Comparison of ENCODE assay signal across 16 mouse cellular contexts in the genomic region with DNA sequence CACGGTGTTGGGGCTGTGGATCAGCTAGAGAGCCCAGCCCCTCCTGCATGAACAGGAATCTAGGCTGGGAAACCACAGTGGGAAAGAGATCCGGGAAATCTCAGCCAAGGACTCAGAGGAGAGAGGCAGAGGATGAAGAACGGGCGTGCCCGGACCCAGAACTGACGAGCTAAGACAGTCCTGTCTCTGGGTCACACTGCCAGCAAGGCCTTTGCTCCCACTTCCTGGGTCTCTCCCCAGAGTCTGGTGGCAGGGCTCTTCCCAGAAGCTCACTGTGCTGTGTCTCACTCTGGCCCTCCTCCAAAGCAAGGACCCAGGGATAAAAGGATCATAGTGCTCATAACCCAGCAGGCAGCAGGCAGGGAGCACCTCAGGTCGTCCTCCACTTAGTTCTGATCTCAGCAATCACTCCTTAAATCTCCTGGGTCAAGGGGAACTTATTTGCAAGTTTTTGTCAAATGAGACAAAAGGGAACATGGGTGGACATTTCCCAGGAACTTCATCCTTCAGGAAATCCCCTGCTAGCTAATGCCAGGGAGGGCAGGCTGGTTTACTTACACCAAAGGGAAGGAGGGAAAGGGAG. TPM values are rescaled to one million over a fixed set of nuclear protein-coding genes. Genes with fewer than 3 reads are reported as not detected.
A peak's percentile ranks its signal among the peaks of the same experiment; 100 is the strongest.
DNase-seq lines count a peak whose midpoint lies in the region; ATAC-seq and TF ChIP-seq lines count a peak whose summit lies in the region.
"Had no signal": no experiment of that assay in that cellular context is flagged by ENCODE, and none has a peak within 500 bp of the region (broad histone marks: within the 10 kb centered on the region; RNA-seq: fewer than 3 reads in every experiment).

No protein-coding gene starts in this region.

- no peak for TF ChIP-seq POLR2A in bone marrow macrophage, adult 2 months (IDR thresholded peaks at IDR 0.05; ENCODE audit: borderline replicate concordance, low read depth, low read length)

- 33% methylated on average over 7 of the region's 7 CpGs for WGBS in kidney, postnatal 0 days
- 64% methylated on average over 7 of the region's 7 CpGs for WGBS in limb, embryonic 10.5 days

- H3K4me1 ChIP-seq in kidney, postnatal 0 days (replicated peaks; ENCODE audit: insufficient read depth, low read length) = peaks cover 38% of the 10 kb centered on the region
- H3K4me1 ChIP-seq in bone marrow macrophage, adult 2 months (ENCODE audit: control insufficient read depth, insufficient read depth, low read length) = peaks cover 75% of the 10 kb centered on the region
- H3K4me1 ChIP-seq in limb, embryonic 10.5 days = peaks cover 84% of the 10 kb centered on the region

- intact Hi-C loops in gastrocnemius, adult 2 months (cut with DNase I) = no loop called here
- intact Hi-C loops in gastrocnemius, postnatal 36 days (cut with DNase I) = no loop called here
- intact Hi-C loops in left cerebral cortex, postnatal 36 days (cut with DNase I) = no loop called here

- no peak for ATAC-seq in kidney, postnatal 0 days (replicated peaks; ENCODE audit: low FRiP score, low read depth)
- ATAC-seq: hindbrain, embryonic 16.5 days; Patski had no signal

- TF ChIP-seq CTCF in gastrocnemius, adult 2 months (IDR thresholded peaks at IDR 0.05) = no peak
- TF ChIP-seq CTCF in kidney, postnatal 0 days (IDR thresholded peaks at IDR 0.05; ENCODE audit: low read depth) = no peak
- no peak for TF ChIP-seq CTCF in bone marrow macrophage, adult 2 months (IDR thresholded peaks at IDR 0.05; ENCODE audit: low read depth, low read length)

- DNase-seq in gastrocnemius, adult 2 months = no peak
- DNase-seq in gastrocnemius, postnatal 36 days = no peak
- no peak for DNase-seq in kidney, postnatal 0 days (ENCODE audit: low spot score)
- no peak for DNase-seq in kidney, adult 18-20 months
- no peak for DNase-seq in limb, embryonic 10.5 days (ENCODE audit: low spot score)
- no peak for DNase-seq in right cerebral cortex, adult 18-20 months
- no peak for DNase-seq in left cerebral cortex, postnatal 36 days (ENCODE audit: low spot score in 2 of 2)
- DNase-seq: cerebellum, postnatal 25 days; layer of hippocampus, adult 9-11 months had no signal

- peak overlapping the region; percentile 82 for H3K27ac ChIP-seq in gastrocnemius, adult 2 months
- H3K27ac ChIP-seq in kidney, postnatal 0 days = peak overlapping the region; percentile 66
- H3K27ac ChIP-seq in bone marrow macrophage, adult 2 months (ENCODE audit: insufficient read depth, low read depth, low read length) = peak overlapping the region; percentile 44
- peak overlapping the region; percentile 68 for H3K27ac ChIP-seq in limb, embryonic 10.5 days
- H3K27ac ChIP-seq: limb, embryonic 15.5 days; midbrain, embryonic 12.5 days had no signal

- no peak overlapping the region for H3K4me2 ChIP-seq in kidney, postnatal 0 days (ENCODE audit: low read length)
- H3K4me2 ChIP-seq: limb, embryonic 15.5 days; midbrain, embryonic 12.5 days had no signal

- H3K27me3 ChIP-seq in kidney, postnatal 0 days (ENCODE audit: insufficient read depth, low read length) = no peaks in the 10 kb centered on the region
- H3K27me3 ChIP-seq in limb, embryonic 10.5 days (ENCODE audit: low read depth, poor library complexity, severe bottlenecking) = no peaks in the 10 kb centered on the region
- H3K27me3 ChIP-seq: limb, embryonic 15.5 days; Patski had no signal

- no peaks in the 10 kb centered on the region for H3K9me3 ChIP-seq in kidney, postnatal 0 days (replicated peaks; ENCODE audit: low read length)
- H3K9me3 ChIP-seq in limb, embryonic 10.5 days (replicated peaks) = no peaks in the 10 kb centered on the region
- H3K9me3 ChIP-seq: limb, embryonic 15.5 days; midbrain, embryonic 12.5 days had no signal

- no peaks in the 10 kb centered on the region for H3K36me3 ChIP-seq in kidney, postnatal 0 days (ENCODE audit: insufficient read depth, low read length)
- no peaks in the 10 kb centered on the region for H3K36me3 ChIP-seq in limb, embryonic 10.5 days
- H3K36me3 ChIP-seq: limb, embryonic 15.5 days; midbrain, embryonic 12.5 days had no signal

- H3K9ac ChIP-seq in kidney, postnatal 0 days (ENCODE audit: low read depth, low read length) = no peak overlapping the region
- H3K9ac ChIP-seq: limb, embryonic 15.5 days; midbrain, embryonic 12.5 days had no signal

- 0 out of 2 replicates have a peak overlapping the region, but pooled peaks have one; percentile 4 for H3K4me3 ChIP-seq in gastrocnemius, adult 2 months
- H3K4me3 ChIP-seq in kidney, postnatal 0 days (replicated peaks; ENCODE audit: low read depth, low read length) = no peak overlapping the region
- no peak overlapping the region for H3K4me3 ChIP-seq in bone marrow macrophage, adult 2 months (ENCODE audit: insufficient read depth, low read length)
- H3K4me3 ChIP-seq in limb, embryonic 10.5 days = no peak overlapping the region
- H3K4me3 ChIP-seq: erythroblast, embryonic 14.5 days; limb, embryonic 15.5 days; midbrain, embryonic 12.5 days had no signal

RNA-seq across cellular contexts. Expression of gene Sema4c, which starts 11.6 kb away (rescaled TPM):
- total RNA-seq in gastrocnemius, adult 2 months (2021) = 10 to 100 TPM in 1 of 2 experiments, 1 to 10 TPM in 1; 6.8 to 10.0 TPM
- 1 to 10 TPM; 6.3 to 7.4 TPM for total RNA-seq in gastrocnemius, postnatal 36 days (2021)
- polyA plus RNA-seq in kidney, postnatal 0 days (2015; fragmentation: Nextera tagmentation; extraction: Ambion mirVana) = 13.5 and 14.7 TPM in 2 replicates
- 1.3 and 2.4 TPM in 2 replicates for polyA plus RNA-seq in bone marrow macrophage, adult 2 months (2012; ENCODE audit: insufficient read depth, insufficient read length, missing spikeins)
- polyA plus RNA-seq in limb, embryonic 10.5 days (2016; fragmentation: Nextera tagmentation; extraction: Ambion mirVana) = 28.5 and 34.2 TPM in 2 replicates
- 10 to 100 TPM; 15.8 to 16.4 TPM for total RNA-seq in left cerebral cortex, postnatal 36 days (2021)
- total RNA-seq: neutrophil, adult 5-6 weeks had no signal

RNA-seq across cellular contexts. Expression of gene Ankrd39, which starts 22.5 kb away (rescaled TPM):
- total RNA-seq in gastrocnemius, adult 2 months (2021) = 1 to 10 TPM; 7.2 to 9.3 TPM
- 1 to 10 TPM; 7.8 to 8.5 TPM for total RNA-seq in gastrocnemius, postnatal 36 days (2021)
- 22.0 and 24.6 TPM in 2 replicates for polyA plus RNA-seq in kidney, postnatal 0 days (2015; fragmentation: Nextera tagmentation; extraction: Ambion mirVana)
- 6.2 and 6.8 TPM in 2 replicates for polyA plus RNA-seq in bone marrow macrophage, adult 2 months (2012; ENCODE audit: insufficient read depth, insufficient read length, missing spikeins)
- 19.5 and 20.3 TPM in 2 replicates for polyA plus RNA-seq in limb, embryonic 10.5 days (2016; fragmentation: Nextera tagmentation; extraction: Ambion mirVana)
- total RNA-seq in left cerebral cortex, postnatal 36 days (2021) = 10 to 100 TPM; 11.9 to 15.8 TPM

RNA-seq across cellular contexts. Expression of gene Gm42417, which starts 30.6 kb away (rescaled TPM):
- 1,000 to 10,000 TPM in 1 of 2 experiments, 100 to 1,000 TPM in 1; 819 to 1,877 TPM for total RNA-seq in gastrocnemius, adult 2 months (2021)
- 1,000 to 10,000 TPM; 1,257 to 1,260 TPM for total RNA-seq in gastrocnemius, postnatal 36 days (2021)
- polyA plus RNA-seq in kidney, postnatal 0 days (2015; fragmentation: Nextera tagmentation; extraction: Ambion mirVana) = not detected in 2 replicates
- polyA plus RNA-seq in bone marrow macrophage, adult 2 months (2012; ENCODE audit: insufficient read depth, insufficient read length, missing spikeins) = 1.5 and 3.5 TPM in 2 replicates
- polyA plus RNA-seq in limb, embryonic 10.5 days (2016; fragmentation: Nextera tagmentation; extraction: Ambion mirVana) = 0.39 TPM in 1 of 2 replicates, not detected in the other
- not detected for total RNA-seq in left cerebral cortex, postnatal 36 days (2021)
- total RNA-seq: neutrophil, adult 5-6 weeks had no signal
- polyA plus RNA-seq: erythroblast, embryonic 14.5 days; midbrain, embryonic 12.5 days had no signal

RNA-seq across cellular contexts. Expression of gene Ankrd23, which starts 33.1 kb away (rescaled TPM):
- total RNA-seq in gastrocnemius, adult 2 months (2021) = 1,000 to 10,000 TPM; 1,971 to 4,216 TPM
- 1,000 to 10,000 TPM; 2,677 to 2,859 TPM for total RNA-seq in gastrocnemius, postnatal 36 days (2021)
- polyA plus RNA-seq in kidney, postnatal 0 days (2015; fragmentation: Nextera tagmentation; extraction: Ambion mirVana) = 8.7 and 10.9 TPM in 2 replicates
- polyA plus RNA-seq in bone marrow macrophage, adult 2 months (2012; ENCODE audit: insufficient read depth, insufficient read length, missing spikeins) = 5.5 and 7.6 TPM in 2 replicates
- polyA plus RNA-seq in limb, embryonic 10.5 days (2016; fragmentation: Nextera tagmentation; extraction: Ambion mirVana) = 14.3 and 16.8 TPM in 2 replicates
- total RNA-seq in left cerebral cortex, postnatal 36 days (2021) = 1 to 10 TPM; 3.1 to 9.6 TPM

RNA-seq across cellular contexts. Expression of gene Cnnm3, which starts 58.1 kb away (rescaled TPM):
- 10 to 100 TPM in 1 of 2 experiments, 1 to 10 TPM in 1; 9.7 to 12.0 TPM for total RNA-seq in gastrocnemius, adult 2 months (2021)
- total RNA-seq in gastrocnemius, postnatal 36 days (2021) = 10 to 100 TPM; 10.8 to 12.2 TPM
- 3.4 and 3.8 TPM in 2 replicates for polyA plus RNA-seq in kidney, postnatal 0 days (2015; fragmentation: Nextera tagmentation; extraction: Ambion mirVana)
- polyA plus RNA-seq in bone marrow macrophage, adult 2 months (2012; ENCODE audit: insufficient read depth, insufficient read length, missing spikeins) = 19.9 and 22.9 TPM in 2 replicates
- 3.6 and 4.5 TPM in 2 replicates for polyA plus RNA-seq in limb, embryonic 10.5 days (2016; fragmentation: Nextera tagmentation; extraction: Ambion mirVana)
- total RNA-seq in left cerebral cortex, postnatal 36 days (2021) = 10 to 100 TPM; 30.4 to 32.9 TPM

Comparison
In these comparisons a context has a peak if more than half of its experiments do, and no peak if none do; other contexts are left out.
1. RNA of gene Gm42417, which starts 30.6 kb away (total RNA-seq): 819 to 1,877 TPM in gastrocnemius, adult 2 months and 1,257 to 1,260 TPM in gastrocnemius, postnatal 36 days; not detected in left cerebral cortex, postnatal 36 days; every median in the first group is over 100 times any median in the second.
2. Peak in every context shown above with its lines, with median percentiles within 50 percentile points of each other: H3K27ac ChIP-seq.